Mouse (Mus musculus) heart, embryonic 12.5 days (tissue): ENCODE results near the gene Grik2. TPM values are rescaled to one million over a fixed set of nuclear protein-coding genes. Genes with fewer than 3 reads are reported as not detected.

Source experiments
- ATAC-seq: fragments of 200-750 bp; cut with Nextera tagmentation; 2 replicates; pipeline ENCODE4 v1.8.0; 2017; ENCODE audit warnings: moderate TSS enrichment, moderate library complexity; ENCODE audit not compliant: insufficient number of reproducible peaks, low FRiP score
- H3K27ac ChIP-seq: fragments of 300-500 bp; sonication (generic); 2 replicates; pipeline ENCODE4 v1.5.1; 2016; ENCODE audit warnings: mild to moderate bottlenecking, moderate library complexity; ENCODE audit not compliant: poor library complexity, severe bottlenecking
- H3K27me3 ChIP-seq: fragments of 300-500 bp; sonication (generic); replicated peaks from 2 replicates; pipeline ENCODE4 v1.6.1; 2016; ENCODE audit warnings: mild to moderate bottlenecking, moderate library complexity
- H3K36me3 ChIP-seq: fragments of 300-500 bp; sonication (generic); 2 replicates; pipeline ENCODE4 v1.6.1; 2016; ENCODE audit warnings: mild to moderate bottlenecking, moderate library complexity
- H3K4me1 ChIP-seq: fragments of 300-500 bp; sonication (generic); replicated peaks from 2 replicates; pipeline ENCODE4 v1.6.1; 2016; ENCODE audit warnings: mild to moderate bottlenecking
- H3K4me2 ChIP-seq: fragments of 300-500 bp; sonication (generic); 2 replicates; pipeline ENCODE4 v1.6.1; 2016; ENCODE audit warnings: mild to moderate bottlenecking, moderate library complexity
- H3K4me3 ChIP-seq: fragments of 300-500 bp; sonication (generic); 2 replicates; pipeline ENCODE4 v1.5.1; 2016; ENCODE audit warnings: mild to moderate bottlenecking
- H3K9ac ChIP-seq: fragments of 300-500 bp; sonication (generic); 2 replicates; pipeline ENCODE4 v1.6.1; 2016; ENCODE audit warnings: mild to moderate bottlenecking, moderate library complexity
- H3K9me3 ChIP-seq: fragments of 300-500 bp; sonication (generic); replicated peaks from 2 replicates; pipeline ENCODE4 v1.6.1; 2016; ENCODE audit warnings: mild to moderate bottlenecking, moderate library complexity
- WGBS: fragments of 180-500 bp; shearing (Covaris S2); methylation state at CpG from one replicate; pipeline ENCODE4 v1.1.7; 2016; 5-methylcytosine and 5-hydroxymethylcytosine counted together
- polyA plus RNA-seq: library from polyadenylated mRNA; unstranded; fragments of >200 nt; fragmentation: Nextera tagmentation; extraction: Ambion mirVana; gene quantifications from 2 replicates; pipeline ENCODE4 v1.2.1, GENCODE M21; 2016

The Grik2 gene
- polyA plus RNA-seq, result 0.87 and 1.1 TPM in 2 replicates

DNA sequence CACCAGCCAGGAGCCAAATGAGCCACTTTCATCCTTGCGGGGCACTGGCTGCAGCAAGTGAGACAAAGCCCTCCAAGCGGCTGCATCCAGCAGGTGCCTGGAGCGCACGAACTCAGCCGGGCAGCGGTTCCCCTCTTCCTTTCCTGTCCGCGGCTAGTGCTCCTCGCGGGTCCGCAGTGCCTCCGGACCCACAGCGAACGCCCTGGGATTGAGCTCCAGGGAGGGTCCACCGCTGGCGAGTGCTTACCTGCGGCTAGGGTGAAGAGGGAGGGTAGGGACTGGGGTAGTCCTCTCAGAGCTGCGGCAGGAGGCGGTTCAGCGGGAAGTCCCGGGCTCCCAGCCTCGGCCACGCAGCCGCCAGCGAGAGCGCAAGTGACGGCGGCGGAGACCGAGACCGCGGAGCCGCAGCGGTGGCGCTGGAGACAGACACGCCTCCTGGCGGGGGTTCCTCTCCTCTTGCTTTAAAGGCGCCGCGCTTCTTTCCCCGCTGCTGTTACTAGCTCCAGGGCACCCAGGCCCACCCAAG is at the start of gene Grik2:
Grik2 (minus strand) TSS at position 386 of the 526 bp plus-strand sequence.
- Histone ChIP-seq H3K27ac (no peak within 1 kb of the TSS), H3K36me3 (no peaks in the 10 kb centered on the region), H3K9ac (peak within 1 kb of the TSS; percentile 68), H3K4me2 (peak within 1 kb of the TSS; percentile 98), H3K27me3 (peaks cover 10% of the 10 kb centered on the region; the same call in 1 of the 2 replicates), H3K4me1 (0 out of 2 replicates have a peak, but pooled peaks cover 2% of the 10 kb centered on the region), H3K4me3 (peak within 1 kb of the TSS; percentile 74), H3K9me3 (no peaks in the 10 kb centered on the region)
- peak; percentile 64; the same call in 1 of the 2 replicates for ATAC-seq
- under 1% methylated on average over 40 of the region's 41 CpGs for WGBS

DNA sequence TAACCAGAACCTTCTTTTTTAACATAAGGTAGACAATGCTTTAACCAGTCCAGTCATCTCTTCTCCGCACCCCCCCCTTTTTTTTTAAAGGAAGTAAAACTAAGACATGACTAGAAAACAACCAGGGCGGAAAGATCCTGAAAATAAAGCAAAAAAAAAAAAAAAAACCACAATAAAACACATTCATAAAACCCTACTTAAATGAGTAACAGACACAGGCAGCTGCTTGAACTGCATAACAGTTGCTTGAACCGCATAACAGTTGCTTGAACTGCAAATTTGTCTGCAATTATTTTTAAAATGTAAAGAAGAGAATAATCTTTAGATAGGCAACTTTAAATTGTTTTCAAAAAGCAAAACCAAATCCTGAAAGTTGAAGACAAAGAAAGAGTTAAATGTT is 45.8 kb upstream of the Grik2 start:
- ATAC-seq, result no peak
- no peak overlapping the region for H3K9ac ChIP-seq
- no peak overlapping the region for H3K27ac ChIP-seq
- H3K27me3 ChIP-seq, result no peaks in the 10 kb centered on the region
- no peaks in the 10 kb centered on the region for H3K36me3 ChIP-seq
- WGBS, result 84% methylated on average over 3 of the region's 3 CpGs
- H3K4me1 ChIP-seq, result no peaks in the 10 kb centered on the region
- no peak overlapping the region for H3K4me2 ChIP-seq
- no peak overlapping the region for H3K4me3 ChIP-seq
- no peaks in the 10 kb centered on the region for H3K9me3 ChIP-seq

DNA sequence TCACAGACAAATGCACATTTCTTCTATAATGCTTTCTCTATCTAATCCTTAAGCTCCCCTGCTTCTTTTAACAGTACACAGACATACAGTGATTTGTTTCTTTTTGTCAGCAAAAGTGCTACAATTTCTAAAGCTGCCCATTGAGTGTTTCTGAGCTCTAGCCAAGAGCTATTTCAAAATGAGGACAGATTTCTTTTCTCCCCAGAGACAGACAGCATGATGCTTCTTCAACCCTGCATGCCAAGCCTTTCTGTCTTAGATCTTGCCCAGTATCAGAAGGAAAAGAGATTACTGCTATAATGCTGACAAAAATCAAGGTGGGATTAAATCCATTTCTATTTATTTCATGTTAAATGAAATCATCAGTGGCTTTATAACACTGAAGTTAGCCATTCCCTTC is 18.7 kb upstream of the Grik2 start:
- no peak overlapping the region for H3K4me3 ChIP-seq
- no peak for ATAC-seq
- H3K27ac ChIP-seq, result no peak overlapping the region
- no peak overlapping the region for H3K9ac ChIP-seq
- no peaks in the 10 kb centered on the region for H3K9me3 ChIP-seq
- no peak overlapping the region for H3K4me2 ChIP-seq
- H3K4me1 ChIP-seq, result no peaks in the 10 kb centered on the region
- H3K27me3 ChIP-seq, result no peaks in the 10 kb centered on the region
- H3K36me3 ChIP-seq, result no peaks in the 10 kb centered on the region

DNA sequence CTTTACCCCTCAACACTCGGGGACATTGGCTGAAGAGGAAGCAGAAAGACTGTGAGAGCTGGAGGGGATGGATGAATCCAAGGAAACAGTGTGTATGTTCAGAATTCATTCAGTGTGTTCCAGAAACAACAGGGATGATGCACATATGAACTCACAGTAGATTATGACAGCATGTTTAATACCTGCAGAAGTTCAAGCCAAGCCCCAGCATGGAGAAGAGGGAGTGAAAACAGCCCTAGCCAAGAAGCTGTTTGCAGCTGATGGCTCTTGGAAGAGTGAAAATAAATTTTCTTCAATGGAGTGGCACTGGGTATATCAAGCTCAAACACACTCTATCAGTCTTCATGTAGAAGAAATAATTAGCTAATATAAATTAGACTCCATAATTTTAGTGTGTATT is 12.4 kb upstream of the Grik2 start:
- Histone ChIP-seq H3K9ac (no peak overlapping the region), H3K36me3 (no peaks in the 10 kb centered on the region), H3K9me3 (no peaks in the 10 kb centered on the region), H3K27ac (no peak overlapping the region), H3K27me3 (no peaks in the 10 kb centered on the region), H3K4me3 (no peak overlapping the region), H3K4me2 (no peak overlapping the region), H3K4me1 (no peaks in the 10 kb centered on the region)
- no peak for ATAC-seq
- 70% methylated on average over 1 of the region's 1 CpGs for WGBS

DNA sequence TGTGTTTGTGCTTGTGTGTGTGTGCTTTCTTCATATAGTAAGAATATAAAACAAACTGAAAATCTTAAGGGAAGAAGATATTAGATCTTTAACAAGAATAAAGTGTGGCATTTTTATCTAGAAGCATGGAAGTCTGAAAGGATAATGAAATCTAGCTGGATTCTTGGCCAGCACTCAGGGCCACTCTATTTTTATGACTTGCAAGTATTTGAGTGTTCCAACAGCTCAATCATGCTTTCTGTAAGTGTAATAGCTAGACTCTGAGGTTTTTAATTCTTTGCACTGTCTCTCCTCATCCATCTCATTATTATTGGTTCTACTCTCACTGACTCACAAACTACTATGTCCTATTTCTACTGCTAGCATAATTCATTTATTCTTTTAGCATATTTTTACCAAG is 5.6 kb upstream of the Grik2 start:
- Histone ChIP-seq H3K4me1 (no peaks in the 10 kb centered on the region), H3K9ac (no peak overlapping the region), H3K27me3 (0 out of 2 replicates have a peak, but pooled peaks cover 7% of the 10 kb centered on the region), H3K4me3 (no peak overlapping the region), H3K4me2 (no peak overlapping the region), H3K36me3 (no peaks in the 10 kb centered on the region), H3K27ac (no peak overlapping the region), H3K9me3 (no peaks in the 10 kb centered on the region)
- ATAC-seq, result no peak

DNA sequence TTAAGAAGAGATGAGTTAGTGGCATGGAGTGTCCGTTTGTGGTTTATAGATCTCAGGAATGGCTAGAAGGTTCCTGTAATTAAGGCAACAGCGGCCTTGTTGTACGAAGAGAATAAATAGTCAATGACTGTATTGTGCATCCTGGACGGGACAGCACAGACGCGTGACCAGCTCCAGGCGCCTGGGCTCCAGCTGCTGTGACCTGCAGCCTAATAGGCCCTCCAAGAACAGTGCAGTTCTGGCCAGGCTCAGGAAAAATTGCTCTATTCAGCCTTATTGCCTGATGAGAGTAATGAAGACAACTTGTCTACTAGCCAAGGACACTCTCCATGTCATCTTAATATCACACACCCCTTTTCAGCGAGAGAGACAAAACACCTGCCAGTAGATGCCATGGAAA is 1.8 kb upstream of the Grik2 start:
- 0 out of 2 replicates have a peak, but pooled peaks cover 2% of the 10 kb centered on the region for H3K4me1 ChIP-seq
- H3K27ac ChIP-seq, result no peak overlapping the region
- peaks cover 10% of the 10 kb centered on the region; the same call in 1 of the 2 replicates for H3K27me3 ChIP-seq
- H3K4me2 ChIP-seq, result no peak overlapping the region
- no peak for ATAC-seq
- no peak overlapping the region for H3K9ac ChIP-seq
- H3K4me3 ChIP-seq, result no peak overlapping the region
- no peaks in the 10 kb centered on the region for H3K36me3 ChIP-seq
- H3K9me3 ChIP-seq, result no peaks in the 10 kb centered on the region
- WGBS, result 62% methylated on average over 8 of the region's 8 CpGs

DNA sequence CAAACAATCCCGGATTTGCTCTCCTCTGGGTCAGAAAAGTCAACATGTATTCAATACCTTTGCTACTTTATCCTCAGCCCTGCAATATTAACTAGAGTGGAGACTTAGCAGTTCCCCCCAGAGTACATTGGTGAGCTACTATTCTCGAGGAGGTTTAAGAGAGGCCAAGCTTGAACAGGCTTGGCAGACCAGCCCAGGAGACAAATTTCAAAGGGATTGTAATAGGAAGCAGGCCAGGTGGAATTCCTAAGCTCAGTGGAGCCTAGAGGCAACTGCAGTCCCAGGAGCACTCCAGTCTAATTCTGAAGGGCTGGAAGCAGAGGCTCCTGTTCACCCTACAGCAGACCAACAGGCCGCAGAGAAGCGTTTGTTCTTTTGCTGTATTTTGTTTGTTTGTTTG is 1.1 kb upstream of the Grik2 start:
- no peak for ATAC-seq
- Histone ChIP-seq H3K4me1 (0 out of 2 replicates have a peak, but pooled peaks cover 2% of the 10 kb centered on the region), H3K4me2 (no peak overlapping the region), H3K27ac (no peak overlapping the region), H3K36me3 (no peaks in the 10 kb centered on the region), H3K9ac (no peak overlapping the region), H3K4me3 (no peak overlapping the region), H3K27me3 (peaks cover 10% of the 10 kb centered on the region; the same call in 1 of the 2 replicates), H3K9me3 (no peaks in the 10 kb centered on the region)
- 38% methylated on average over 4 of the region's 4 CpGs for WGBS

DNA sequence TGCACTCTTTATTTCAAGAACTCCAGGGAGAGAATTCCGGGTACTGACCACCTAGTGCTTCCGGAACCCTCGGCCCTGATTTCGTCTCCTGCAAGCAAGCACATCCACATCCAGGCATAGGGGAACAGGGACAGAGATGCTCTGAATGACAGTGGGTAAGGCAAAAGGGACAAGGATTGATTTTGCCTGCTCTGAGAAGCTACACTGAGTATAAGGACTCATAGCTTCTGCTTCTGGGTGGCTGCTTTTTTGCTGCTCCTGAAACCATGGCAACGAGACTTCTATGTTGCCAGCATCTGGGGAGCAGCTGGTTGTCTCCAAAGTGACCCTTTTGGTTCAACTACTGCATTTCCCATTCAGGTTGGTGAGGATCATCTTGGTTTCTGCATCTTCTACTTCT is 348 bp upstream of the Grik2 start:
- ATAC-seq, result no peak
- Histone ChIP-seq H3K4me2 (peak overlapping the region; percentile 98), H3K9ac (peak overlapping the region; percentile 68; the same call in 1 of the 2 replicates), H3K4me1 (0 out of 2 replicates have a peak, but pooled peaks cover 2% of the 10 kb centered on the region), H3K27ac (no peak overlapping the region), H3K9me3 (no peaks in the 10 kb centered on the region), H3K27me3 (peaks cover 10% of the 10 kb centered on the region; the same call in 1 of the 2 replicates), H3K36me3 (no peaks in the 10 kb centered on the region), H3K4me3 (peak overlapping the region; percentile 74)
- 16% methylated on average over 5 of the region's 5 CpGs for WGBS

DNA sequence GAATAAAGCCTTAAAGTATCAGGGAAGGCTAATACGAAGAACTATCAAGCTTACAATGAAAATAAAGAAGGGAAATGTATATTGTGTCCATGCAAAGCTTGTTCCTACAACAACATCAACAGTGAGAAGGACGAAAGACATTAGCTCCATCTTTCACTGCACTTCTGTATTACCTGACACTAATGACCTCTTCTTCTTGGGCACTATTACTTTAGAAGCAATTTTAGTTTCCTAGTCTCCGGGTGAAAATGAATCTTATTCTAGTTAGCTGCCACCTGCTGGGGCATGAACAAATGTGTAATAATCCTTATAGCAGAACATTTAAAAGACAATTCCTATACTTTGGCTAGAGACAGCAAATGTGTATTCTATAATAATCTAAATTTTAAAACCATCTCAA is 1.9 kb downstream of the Grik2 start:
- Histone ChIP-seq H3K4me2 (no peak overlapping the region), H3K27ac (no peak overlapping the region), H3K9ac (no peak overlapping the region), H3K4me1 (0 out of 2 replicates have a peak, but pooled peaks cover 7% of the 10 kb centered on the region), H3K27me3 (peaks cover 10% of the 10 kb centered on the region; the same call in 1 of the 2 replicates), H3K36me3 (no peaks in the 10 kb centered on the region), H3K9me3 (no peaks in the 10 kb centered on the region), H3K4me3 (no peak overlapping the region)
- ATAC-seq, result no peak
- WGBS, result 58% methylated on average over 3 of the region's 3 CpGs

DNA sequence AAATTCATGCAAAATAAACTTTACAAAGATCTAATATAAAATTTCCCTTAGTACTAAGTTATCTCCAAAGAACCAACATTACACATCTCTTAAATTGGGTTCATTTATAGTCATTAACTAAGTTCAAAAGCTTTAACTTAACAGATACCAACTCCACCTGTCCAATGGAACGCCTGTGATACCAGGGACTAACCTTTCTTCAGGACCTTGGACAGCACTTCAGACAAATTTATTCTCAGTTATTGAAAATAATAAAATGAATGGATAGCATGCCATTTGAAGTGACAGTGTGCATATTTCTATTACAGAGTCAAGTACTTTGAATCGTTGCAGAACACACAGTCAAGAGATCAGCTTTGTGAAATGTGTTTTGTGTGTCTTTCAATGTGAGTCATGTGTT is 3.1 kb downstream of the Grik2 start:
- 32% methylated on average over 2 of the region's 2 CpGs for WGBS
- H3K27me3 ChIP-seq, result peaks cover 11% of the 10 kb centered on the region

DNA sequence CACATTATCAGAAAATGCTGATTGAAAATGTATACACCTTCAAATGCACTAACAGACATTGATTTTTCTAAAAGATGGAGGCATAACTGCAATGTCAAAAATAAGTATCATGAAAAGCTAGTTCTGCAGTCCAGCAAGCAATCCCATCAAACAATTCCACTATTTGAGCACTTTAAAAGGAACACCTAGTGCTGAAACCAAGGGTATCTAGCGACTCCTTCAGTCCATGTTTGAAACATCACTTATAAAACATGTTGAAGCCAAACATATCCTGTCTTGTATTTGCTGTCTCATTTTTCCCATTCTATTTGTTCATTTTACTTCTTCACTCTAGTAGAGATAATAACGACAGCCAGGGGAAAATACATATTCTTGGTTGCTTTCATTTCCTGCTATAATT is 3.7 kb downstream of the Grik2 start:
- Histone ChIP-seq H3K4me1 (0 out of 2 replicates have a peak, but pooled peaks cover 7% of the 10 kb centered on the region), H3K36me3 (no peaks in the 10 kb centered on the region), H3K27ac (no peak overlapping the region), H3K4me2 (no peak overlapping the region), H3K9ac (no peak overlapping the region), H3K27me3 (peaks cover 12% of the 10 kb centered on the region), H3K4me3 (no peak overlapping the region), H3K9me3 (no peaks in the 10 kb centered on the region)
- 10% methylated on average over 2 of the region's 2 CpGs for WGBS
- no peak for ATAC-seq

More for the DNA sequence above, 3.1 kb downstream of the Grik2 start:
- Histone ChIP-seq H3K9ac (no peak overlapping the region), H3K4me3 (no peak overlapping the region), H3K9me3 (no peaks in the 10 kb centered on the region), H3K36me3 (no peaks in the 10 kb centered on the region), H3K4me2 (no peak overlapping the region), H3K4me1 (0 out of 2 replicates have a peak, but pooled peaks cover 7% of the 10 kb centered on the region), H3K27ac (no peak overlapping the region)
- no peak for ATAC-seq
